Mouse (Mus musculus): ENCODE data around the gene Ddx27.
A peak's percentile ranks its signal among the peaks of the same experiment; 100 is the strongest.

- TF ChIP-seq MAFK (IDR thresholded peaks at IDR 0.05; ENCODE audit: insufficient read depth, low read depth, low read length) (no peak), ZNF384 (IDR thresholded peaks at IDR 0.05; ENCODE audit: low read depth, low read length) (no peak), ZC3H11A (IDR thresholded peaks at IDR 0.05; ENCODE audit: borderline replicate concordance, low read depth, low read length) (no peak), HCFC1 (IDR thresholded peaks at IDR 0.05; ENCODE audit: borderline replicate concordance, insufficient read depth, low read length) (peak; percentile 99), CHD2 (IDR thresholded peaks at IDR 0.05; ENCODE audit: low read depth, low read length) (no peak)
These were observed 48.2 kb downstream of the Ddx27 start, which contains the start of gene Znfx1 for GRCm38 (mm10) chr2:167062965-167063880.

Measured in ES-E14 (cell line).